Mouse (Mus musculus) midbrain, embryonic 16.5 days (tissue): ENCODE data around the gene Tbc1d1. TPM values are rescaled to one million over a fixed set of nuclear protein-coding genes. Genes with fewer than 3 reads are reported as not detected.

Experiments used
- ATAC-seq: fragments of 200-750 bp; cut with Nextera tagmentation; 2 replicates; pipeline ENCODE4 v1.8.0; 2017; ENCODE audit warnings: moderate TSS enrichment
- H3K27ac ChIP-seq: fragments of 300-500 bp; sonication (generic); 2 replicates; pipeline ENCODE4 v1.5.1; 2014; ENCODE audit warnings: mild to moderate bottlenecking, low read length, mixed read lengths
- H3K27me3 ChIP-seq: fragments of 300-500 bp; sonication (generic); 2 replicates; pipeline ENCODE4 v1.6.1; 2014; ENCODE audit warnings: low read depth, low read length, mixed read lengths; ENCODE audit not compliant: control insufficient read depth, insufficient read depth
- H3K36me3 ChIP-seq: fragments of 300-500 bp; sonication (generic); 2 replicates; pipeline ENCODE4 v1.6.1; 2014; ENCODE audit warnings: mild to moderate bottlenecking, low read length, moderate library complexity, mixed read lengths; ENCODE audit not compliant: control insufficient read depth, insufficient read depth
- H3K4me1 ChIP-seq: fragments of 300-500 bp; sonication (generic); 2 replicates; pipeline ENCODE4 v1.6.1; 2014; ENCODE audit warnings: mild to moderate bottlenecking, low read length, mixed read lengths; ENCODE audit not compliant: control insufficient read depth, insufficient read depth
- H3K4me2 ChIP-seq: fragments of 300-500 bp; sonication (generic); 2 replicates; pipeline ENCODE4 v1.6.1; 2014; ENCODE audit warnings: mild to moderate bottlenecking, low read length, mixed read lengths
- H3K4me3 ChIP-seq: fragments of 300-500 bp; sonication (generic); 2 replicates; pipeline ENCODE4 v1.5.1; 2014; ENCODE audit warnings: low read depth, mild to moderate bottlenecking, low read length, moderate library complexity, mixed read lengths
- H3K9ac ChIP-seq: fragments of 300-500 bp; sonication (generic); 2 replicates; pipeline ENCODE4 v1.6.1; 2014; ENCODE audit warnings: low read depth, low read length, mixed read lengths
- H3K9me3 ChIP-seq: fragments of 300-500 bp; sonication (generic); replicated peaks from 2 replicates; pipeline ENCODE4 v1.6.1; 2014; ENCODE audit warnings: mild to moderate bottlenecking, low read length, mixed read lengths; ENCODE audit not compliant: control insufficient read depth, poor library complexity, severe bottlenecking
- WGBS: fragments of 180-500 bp; shearing (Covaris S2); extraction: QIAGEN DNeasy Blood & Tissue Kit; methylation state at CpG from one replicate; pipeline ENCODE4 v1.1.7; 2014; 5-methylcytosine and 5-hydroxymethylcytosine counted together
- polyA plus RNA-seq: library from polyadenylated mRNA; unstranded; fragments of >200 nt; fragmentation: Nextera tagmentation; extraction: Ambion mirVana; gene quantifications from 2 replicates; pipeline ENCODE4 v1.2.1, GENCODE M21; 2015

The Tbc1d1 gene
- polyA plus RNA-seq, 1 experiment from 2014 or later, result 8.5 TPM

- Histone ChIP-seq H3K9ac (no peak overlapping the region), H3K9me3 (no peaks in the 10 kb centered on the region; the same call in 1 of the 2 replicates), H3K4me1 (no peaks in the 10 kb centered on the region), H3K27me3 (no peaks in the 10 kb centered on the region), H3K27ac (no peak overlapping the region), H3K36me3 (no peaks in the 10 kb centered on the region), H3K4me2 (no peak overlapping the region), H3K4me3 (no peak overlapping the region)
- 77% methylated on average over 7 of the region's 7 CpGs for WGBS
- ATAC-seq, result no peak
Observed at GRCm38 (mm10) chr5:64218603-64218999, 62.5 kb downstream of the Tbc1d1 start.

GRCm38 (mm10) chr5:64220776-64221175 is 64.7 kb downstream of the Tbc1d1 start:
- no peak for ATAC-seq
- no peaks in the 10 kb centered on the region for H3K36me3 ChIP-seq
- H3K27ac ChIP-seq, result no peak overlapping the region
- H3K9ac ChIP-seq, result no peak overlapping the region
- no peaks in the 10 kb centered on the region; the same call in 1 of the 2 replicates for H3K9me3 ChIP-seq
- no peak overlapping the region for H3K4me2 ChIP-seq
- WGBS, result 100% methylated on average over 4 of the region's 4 CpGs
- H3K4me3 ChIP-seq, result no peak overlapping the region
- H3K27me3 ChIP-seq, result no peaks in the 10 kb centered on the region
- peaks cover 12% of the 10 kb centered on the region for H3K4me1 ChIP-seq

- H3K9ac ChIP-seq, result no peak overlapping the region
- no peaks in the 10 kb centered on the region for H3K36me3 ChIP-seq
- H3K9me3 ChIP-seq, result no peaks in the 10 kb centered on the region; the same call in 1 of the 2 replicates
- no peak overlapping the region for H3K4me3 ChIP-seq
- ATAC-seq, result 0 out of 2 replicates have a peak, but pooled peaks have one; percentile 44
- H3K4me2 ChIP-seq, result no peak overlapping the region
- no peaks in the 10 kb centered on the region for H3K27me3 ChIP-seq
- 71% methylated on average over 9 of the region's 9 CpGs for WGBS
- H3K27ac ChIP-seq, result no peak overlapping the region
- H3K4me1 ChIP-seq, result peaks cover 19% of the 10 kb centered on the region
Observed at GRCm38 (mm10) chr5:64224735-64225425, 68.8 kb downstream of the Tbc1d1 start.

GRCm38 (mm10) chr5:64228252-64228651 is 72.1 kb downstream of the Tbc1d1 start:
- Histone ChIP-seq H3K27ac (no peak overlapping the region), H3K9ac (no peak overlapping the region), H3K9me3 (no peaks in the 10 kb centered on the region), H3K36me3 (no peaks in the 10 kb centered on the region), H3K4me1 (peaks cover 26% of the 10 kb centered on the region), H3K27me3 (no peaks in the 10 kb centered on the region), H3K4me2 (no peak overlapping the region), H3K4me3 (no peak overlapping the region)
- no peak for ATAC-seq
- 86% methylated on average over 3 of the region's 3 CpGs for WGBS

- H3K4me2 ChIP-seq, result peak overlapping the region; percentile 99
- 47% methylated on average over 12 of the region's 12 CpGs for WGBS
- ATAC-seq, result no peak
- no peaks in the 10 kb centered on the region for H3K27me3 ChIP-seq
- H3K9ac ChIP-seq, result peak overlapping the region; percentile 76; the same call in 1 of the 2 replicates
- H3K4me3 ChIP-seq, result peak overlapping the region; percentile 78
- H3K27ac ChIP-seq, result no peak overlapping the region
- H3K9me3 ChIP-seq, result no peaks in the 10 kb centered on the region
- H3K36me3 ChIP-seq, result no peaks in the 10 kb centered on the region
- H3K4me1 ChIP-seq, result peaks cover 26% of the 10 kb centered on the region
Observed at GRCm38 (mm10) chr5:64229336-64229866, 73.3 kb downstream of the Tbc1d1 start.

GRCm38 (mm10) chr5:64230061-64230466 is 74.0 kb downstream of the Tbc1d1 start:
- H3K4me3 ChIP-seq, result peak overlapping the region; percentile 78
- H3K9ac ChIP-seq, result peak overlapping the region; percentile 76
- H3K4me1 ChIP-seq, result peaks cover 20% of the 10 kb centered on the region
- no peaks in the 10 kb centered on the region for H3K27me3 ChIP-seq
- peak; percentile 86 for ATAC-seq
- peak overlapping the region; percentile 99 for H3K4me2 ChIP-seq
- WGBS, result under 1% methylated on average over 25 of the region's 48 CpGs
- H3K36me3 ChIP-seq, result no peaks in the 10 kb centered on the region
- no peak overlapping the region for H3K27ac ChIP-seq
- H3K9me3 ChIP-seq, result no peaks in the 10 kb centered on the region

- peak; percentile 76 for ATAC-seq
Observed at GRCm38 (mm10) chr5:64230507-64231041, 74.5 kb downstream of the Tbc1d1 start.

GRCm38 (mm10) chr5:64232872-64233271 is 76.8 kb downstream of the Tbc1d1 start:
- no peak for ATAC-seq
- no peak overlapping the region for H3K4me2 ChIP-seq
- no peaks in the 10 kb centered on the region for H3K36me3 ChIP-seq
- no peaks in the 10 kb centered on the region for H3K27me3 ChIP-seq
- peaks cover 9% of the 10 kb centered on the region; the same call in 1 of the 2 replicates for H3K4me1 ChIP-seq
- H3K4me3 ChIP-seq, result no peak overlapping the region
- no peak overlapping the region for H3K27ac ChIP-seq
- no peaks in the 10 kb centered on the region for H3K9me3 ChIP-seq
- no peak overlapping the region for H3K9ac ChIP-seq
- WGBS, result 90% methylated on average over 9 of the region's 9 CpGs

More at GRCm38 (mm10) chr5:64230507-64231041, 74.5 kb downstream of the Tbc1d1 start:
- Histone ChIP-seq H3K9ac (peak overlapping the region; percentile 76), H3K4me1 (peaks cover 16% of the 10 kb centered on the region), H3K36me3 (no peaks in the 10 kb centered on the region), H3K27ac (no peak overlapping the region), H3K4me3 (peak overlapping the region; percentile 78), H3K9me3 (no peaks in the 10 kb centered on the region), H3K27me3 (no peaks in the 10 kb centered on the region), H3K4me2 (peak overlapping the region; percentile 99)
- under 1% methylated on average over 24 of the region's 33 CpGs for WGBS
